Mouse (Mus musculus) CD4-positive helper T cell, adult 2 months (primary cell): ENCODE data around the gene Klc4.

Experiments used
- DNase-seq: peaks from one replicate; pipeline ENCODE4 v3.0.0-alpha.2; 2012; ENCODE audit warnings: low read depth, missing footprints, low spot score

Gene Klc4

GRCm38 (mm10) chr17:46651755-46652547, 6.1 kb upstream of the Klc4 start:
- DNase-seq = no peak

- no peak for DNase-seq
Measured at GRCm38 (mm10) chr17:46651292-46651691, 5.5 kb upstream of the Klc4 start.

GRCm38 (mm10) chr17:46650232-46651031, 4.6 kb upstream of the Klc4 start, which contains the start of gene Cul7:
Cul7 (plus strand) TSS chr17:46650337.
- DNase-seq = peak; percentile 90

GRCm38 (mm10) chr17:46649811-46650210, 4.0 kb upstream of the Klc4 start:
- DNase-seq = no peak

- no peak for DNase-seq
Measured at GRCm38 (mm10) chr17:46648436-46648835, 2.6 kb upstream of the Klc4 start.

- DNase-seq = no peak
Measured at GRCm38 (mm10) chr17:46647279-46647678, 1.5 kb upstream of the Klc4 start.

GRCm38 (mm10) chr17:46646322-46646662, 470 bp upstream of the Klc4 start:
- no peak for DNase-seq

GRCm38 (mm10) chr17:46644916-46645475, 826 bp downstream of the Klc4 start:
- DNase-seq = peak; percentile 23

- DNase-seq = no peak
Measured at GRCm38 (mm10) chr17:46644152-46644805, 1.5 kb downstream of the Klc4 start.

- no peak for DNase-seq
Measured at GRCm38 (mm10) chr17:46642060-46642459, 3.8 kb downstream of the Klc4 start.

- DNase-seq = no peak
Measured at GRCm38 (mm10) chr17:46639929-46640328, 5.9 kb downstream of the Klc4 start.

- DNase-seq = peak; percentile 61
Measured at GRCm38 (mm10) chr17:46636831-46637523, 8.8 kb downstream of the Klc4 start.

GRCm38 (mm10) chr17:46629685-46630441, 16.0 kb downstream of the Klc4 start:
- no peak for DNase-seq

- no peak for DNase-seq
Measured at GRCm38 (mm10) chr17:46628791-46629684, 16.8 kb downstream of the Klc4 start, which contains the start of gene Ptk7. Ptk7 (minus strand) TSS chr17:46629504.

GRCm38 (mm10) chr17:46628471-46628790, 17.4 kb downstream of the Klc4 start:
- DNase-seq = no peak

GRCm38 (mm10) chr17:46627409-46627808, 18.4 kb downstream of the Klc4 start:
- no peak for DNase-seq

GRCm38 (mm10) chr17:46624598-46624997, 21.2 kb downstream of the Klc4 start:
- DNase-seq = no peak

- DNase-seq = no peak
Measured at GRCm38 (mm10) chr17:46623819-46624557, 21.8 kb downstream of the Klc4 start.

GRCm38 (mm10) chr17:46622269-46622668, 23.6 kb downstream of the Klc4 start:
- no peak for DNase-seq
